Mouse (Mus musculus) heart, postnatal 0 days (tissue): Measurements from ENCODE around the gene Pard3b. TPM values are rescaled to one million over a fixed set of nuclear protein-coding genes. Genes with fewer than 3 reads are reported as not detected.

Experiments
- ATAC-seq: fragments of 200-750 bp; cut with Nextera tagmentation; 2 replicates; pipeline ENCODE4 v1.8.0; 2017; ENCODE audit warnings: low read depth, moderate number of reproducible peaks, moderate library complexity; ENCODE audit not compliant: insufficient read depth
- DNase-seq: peaks from one replicate; pipeline ENCODE4 v3.0.0-alpha.2; 2016; ENCODE audit warnings: low spot score
- H3K27ac ChIP-seq: fragments of 300-500 bp; sonication (generic); 2 replicates; pipeline ENCODE4 v1.5.1; 2014; ENCODE audit warnings: low read depth, mild to moderate bottlenecking
- H3K27me3 ChIP-seq: fragments of 300-500 bp; sonication (generic); 2 replicates; pipeline ENCODE4 v1.6.1; 2014; ENCODE audit warnings: low read length, mixed read lengths; ENCODE audit not compliant: control insufficient read depth, insufficient read depth
- H3K36me3 ChIP-seq: fragments of 300-500 bp; sonication (generic); replicated peaks from 2 replicates; pipeline ENCODE4 v1.6.1; 2014; ENCODE audit warnings: low read length, mixed read lengths; ENCODE audit not compliant: control insufficient read depth, insufficient read depth
- H3K4me1 ChIP-seq: fragments of 300-500 bp; sonication (generic); 2 replicates; pipeline ENCODE4 v1.6.1; 2014; ENCODE audit warnings: antibody characterized with exemption; ENCODE audit not compliant: control insufficient read depth, insufficient read depth
- H3K4me2 ChIP-seq: fragments of 300-500 bp; sonication (generic); 2 replicates; pipeline ENCODE4 v1.6.1; 2014; ENCODE audit warnings: low read depth, mild to moderate bottlenecking, low read length, moderate library complexity
- H3K4me3 ChIP-seq: fragments of 300-500 bp; sonication (generic); 2 replicates; pipeline ENCODE4 v1.5.1; 2014; ENCODE audit warnings: low read depth, low read length
- H3K9ac ChIP-seq: fragments of 300-500 bp; sonication (generic); replicated peaks from 2 replicates; pipeline ENCODE4 v1.6.1; 2014; ENCODE audit warnings: low read depth, low read length, mixed read lengths
- H3K9me3 ChIP-seq: fragments of 300-500 bp; sonication (generic); replicated peaks from 2 replicates; pipeline ENCODE4 v1.6.1; 2016; ENCODE audit warnings: low read length; ENCODE audit not compliant: control insufficient read depth
- CTCF ChIP-seq: IDR thresholded peaks from 2 replicates; pipeline ENCODE4 v1.5.1; 2016; ENCODE audit warnings: antibody characterized with exemption, control low read depth, low read depth
- EP300 ChIP-seq: IDR thresholded peaks from 2 replicates; pipeline ENCODE4 v1.6.1; 2016; ENCODE audit warnings: antibody characterized with exemption, low read depth
- WGBS: fragments of 180-500 bp; shearing (Covaris S2); extraction: QIAGEN DNeasy Blood & Tissue Kit; methylation state at CpG from one replicate; pipeline ENCODE4 v1.1.7; 2014; 5-methylcytosine and 5-hydroxymethylcytosine counted together
- polyA plus RNA-seq: library from polyadenylated mRNA; unstranded; fragments of >200 nt; fragmentation: Nextera tagmentation; extraction: Ambion mirVana; gene quantifications from 2 replicates; pipeline ENCODE4 v1.2.1, GENCODE M21; 2015
- total RNA-seq: library from RNA; depleted of rRNA; stranded (reverse); fragments of >200 nt; gene quantifications from 2 replicates; pipeline ENCODE4 v1.2.3, GENCODE M21; 2014; ENCODE audit warnings: low replicate concordance

Gene Pard3b
- total and polyA plus RNA-seq, 2 experiments from 2014 or later: 8.4 to 8.9 TPM

DNA sequence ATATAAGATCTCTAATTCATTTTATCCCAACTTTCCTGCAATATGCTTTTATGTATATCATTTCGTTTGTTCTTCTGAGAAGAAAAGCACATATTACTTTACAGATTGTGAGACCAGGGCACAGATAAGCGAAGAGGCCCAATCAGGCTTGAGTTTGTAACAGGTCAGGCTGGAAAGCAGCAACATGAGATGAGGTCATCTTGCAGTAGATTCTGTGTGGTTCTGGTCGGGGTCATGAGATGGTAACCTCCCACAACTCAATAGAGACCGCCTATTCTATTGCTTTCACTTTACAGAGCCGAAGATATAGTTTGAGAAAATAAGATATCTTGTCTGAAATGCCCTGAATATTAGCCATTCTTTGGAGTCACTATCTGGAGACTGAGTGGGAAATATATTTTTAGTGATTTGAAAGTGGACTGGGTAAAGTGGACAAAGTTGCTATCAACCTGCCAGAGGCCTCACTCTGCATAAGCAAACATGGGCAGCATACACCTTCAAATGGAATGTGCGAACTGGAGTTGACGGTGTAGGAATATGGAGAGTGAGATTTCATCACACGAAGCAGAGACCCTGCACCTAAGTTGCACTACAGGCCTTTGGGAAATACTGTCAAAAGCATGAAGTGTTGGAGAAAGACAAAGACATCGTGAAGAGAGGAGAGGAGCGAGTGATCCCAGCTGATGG lies 987.3 kb downstream of the Pard3b start:
- no peaks in the 10 kb centered on the region for H3K36me3 ChIP-seq
- H3K4me2 ChIP-seq: no peak overlapping the region
- no peak overlapping the region for H3K9ac ChIP-seq
- no peak for DNase-seq
- no peak for ATAC-seq
- WGBS: 63% methylated on average over 10 of the region's 10 CpGs
- H3K9me3 ChIP-seq: no peaks in the 10 kb centered on the region
- H3K27ac ChIP-seq: no peak overlapping the region
- H3K4me1 ChIP-seq: no peaks in the 10 kb centered on the region
- no peaks in the 10 kb centered on the region for H3K27me3 ChIP-seq
- no peak overlapping the region for H3K4me3 ChIP-seq
- TF ChIP-seq EP300: no peak
- no peak for TF ChIP-seq CTCF

DNA sequence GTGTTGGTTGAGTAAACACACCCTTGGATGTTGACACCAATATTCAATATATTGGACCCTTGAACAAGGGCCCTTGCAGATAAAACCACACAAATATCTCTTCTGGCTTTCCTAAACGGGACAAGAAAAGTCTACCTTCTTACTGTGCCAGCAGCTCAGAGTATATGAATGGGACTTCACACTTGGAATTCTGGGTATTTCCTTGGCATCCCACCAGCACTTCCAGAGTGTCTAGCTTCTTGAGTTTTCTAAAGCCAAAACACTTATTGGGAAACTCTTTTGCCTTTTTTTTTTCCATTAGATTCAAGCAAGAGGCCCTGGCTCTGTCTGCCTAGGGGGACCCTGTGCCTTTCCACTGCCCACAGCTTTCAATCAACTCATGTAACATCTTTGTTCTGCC lies 991.3 kb downstream of the Pard3b start:
- DNase-seq (no peak), ATAC-seq (no peak)
- no peak overlapping the region for H3K4me2 ChIP-seq
- TF ChIP-seq CTCF (no peak), EP300 (no peak)
- no peaks in the 10 kb centered on the region for H3K4me1 ChIP-seq
- H3K27ac ChIP-seq: no peak overlapping the region
- no peaks in the 10 kb centered on the region for H3K36me3 ChIP-seq
- no peak overlapping the region for H3K9ac ChIP-seq
- no peak overlapping the region for H3K4me3 ChIP-seq
- no peaks in the 10 kb centered on the region for H3K27me3 ChIP-seq
- H3K9me3 ChIP-seq: no peaks in the 10 kb centered on the region
- WGBS: 28% methylated on average over 1 of the region's 1 CpGs

DNA sequence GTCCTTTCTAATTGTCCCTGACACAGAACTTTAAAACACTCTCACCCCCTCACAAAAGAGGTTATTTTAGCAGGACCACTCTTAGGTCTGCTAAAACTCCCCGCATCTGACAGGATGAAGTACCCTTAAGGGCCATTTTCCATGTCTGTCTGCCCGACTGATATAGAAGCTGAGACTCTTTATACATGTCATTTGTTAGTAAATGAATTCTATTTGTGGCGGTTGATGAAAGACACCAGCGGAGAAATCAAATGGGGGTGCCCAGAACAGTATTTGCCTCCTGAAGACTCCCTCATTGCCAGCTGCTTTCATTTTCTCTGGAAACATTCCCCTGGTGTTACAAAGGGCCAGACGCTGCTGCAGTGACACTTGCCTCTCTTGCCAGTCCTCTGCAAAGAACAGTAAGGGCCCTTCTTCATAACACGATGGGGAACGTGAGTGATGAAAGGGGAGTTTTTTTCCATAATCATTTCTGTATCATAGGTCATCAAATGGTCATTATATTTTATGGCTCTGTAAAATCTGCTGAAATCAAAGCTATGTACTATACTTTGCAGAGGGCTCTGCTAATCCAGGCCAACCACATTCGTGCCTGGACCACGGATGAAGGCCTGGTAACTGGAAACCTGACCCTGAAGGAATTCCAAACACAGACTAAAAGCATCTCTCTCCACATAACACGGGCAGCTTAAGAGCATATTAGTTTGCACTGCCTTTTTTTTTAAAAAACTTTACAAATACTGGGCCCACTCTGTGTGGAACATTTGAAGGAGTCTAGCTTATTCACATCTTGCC lies 993.1 kb downstream of the Pard3b start:
- Histone ChIP-seq H3K9ac (no peak overlapping the region), H3K4me2 (no peak overlapping the region), H3K27ac (no peak overlapping the region), H3K27me3 (no peaks in the 10 kb centered on the region), H3K4me1 (no peaks in the 10 kb centered on the region), H3K4me3 (no peak overlapping the region), H3K9me3 (no peaks in the 10 kb centered on the region), H3K36me3 (no peaks in the 10 kb centered on the region)
- no peak for ATAC-seq
- no peak for DNase-seq
- 49% methylated on average over 10 of the region's 10 CpGs for WGBS
- no peak for TF ChIP-seq EP300
- no peak for TF ChIP-seq CTCF

DNA sequence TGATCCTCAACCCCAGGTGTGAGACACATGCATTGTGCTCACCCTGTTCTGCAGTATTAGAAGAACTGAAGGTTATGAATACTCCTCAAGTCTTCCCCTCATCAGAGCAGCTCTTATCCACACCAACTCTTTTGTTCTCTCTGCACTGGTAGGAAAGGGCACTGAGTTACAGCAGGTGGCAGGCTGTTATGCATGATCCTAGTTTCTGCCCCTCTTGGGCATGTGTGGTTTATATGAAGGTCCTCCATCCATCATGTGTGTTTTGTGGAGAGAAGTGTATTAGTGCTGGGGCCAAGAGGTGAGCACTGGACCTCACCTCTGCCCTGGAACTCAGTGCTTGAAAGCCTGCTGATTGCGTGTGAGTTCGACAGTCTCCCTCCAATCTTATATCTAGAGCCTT lies 994.3 kb downstream of the Pard3b start:
- ATAC-seq: no peak
- Histone ChIP-seq H3K4me1 (no peaks in the 10 kb centered on the region), H3K4me2 (no peak overlapping the region), H3K9ac (no peak overlapping the region), H3K36me3 (no peaks in the 10 kb centered on the region), H3K4me3 (no peak overlapping the region), H3K27me3 (no peaks in the 10 kb centered on the region), H3K27ac (no peak overlapping the region), H3K9me3 (no peaks in the 10 kb centered on the region)
- DNase-seq: no peak
- no peak for TF ChIP-seq CTCF
- TF ChIP-seq EP300: no peak
- 95% methylated on average over 2 of the region's 2 CpGs for WGBS

DNA sequence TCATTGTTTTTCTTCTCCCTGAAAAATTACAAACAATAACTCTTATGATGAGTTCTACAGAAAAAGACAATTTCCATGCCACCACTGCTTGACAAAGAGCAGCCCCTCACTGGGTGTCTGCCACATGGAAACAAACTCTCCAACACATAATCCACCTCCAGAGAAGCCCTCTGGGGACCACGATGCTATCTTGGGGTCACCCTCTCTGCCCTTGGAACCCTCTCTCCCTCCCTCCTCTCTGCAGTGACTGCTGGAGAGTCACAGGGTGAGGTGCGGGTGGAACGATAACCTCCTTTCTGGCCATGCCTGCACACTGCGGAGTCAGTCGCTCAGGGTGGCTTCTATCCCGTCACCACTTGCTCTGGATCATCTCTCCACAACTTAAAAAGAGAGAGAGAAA lies 996.6 kb downstream of the Pard3b start:
- DNase-seq: no peak
- Histone ChIP-seq H3K9ac (no peak overlapping the region), H3K4me2 (no peak overlapping the region), H3K36me3 (no peaks in the 10 kb centered on the region), H3K4me3 (no peak overlapping the region), H3K9me3 (no peaks in the 10 kb centered on the region), H3K4me1 (no peaks in the 10 kb centered on the region), H3K27me3 (no peaks in the 10 kb centered on the region), H3K27ac (no peak overlapping the region)
- 27% methylated on average over 6 of the region's 6 CpGs for WGBS
- ATAC-seq: no peak
- TF ChIP-seq CTCF (no peak), EP300 (no peak)
